Mouse (Mus musculus) small intestine, adult 2 months (tissue): ENCODE data around the gene Fdxacb1.

ENCODE experiments used
- CTCF ChIP-seq: fragments of 200-500 bp; IDR thresholded peaks from 2 replicates; pipeline ENCODE4 v1.5.1; 2012; ENCODE audit warnings: low read depth, mild to moderate bottlenecking, control low read depth, inconsistent platforms, low read length, moderate library complexity, mixed read lengths; ENCODE audit not compliant: insufficient replicate concordance, insufficient read length; ENCODE audit errors: extremely low read depth
- POLR2A ChIP-seq: fragments of 200-500 bp; IDR thresholded peaks from 2 replicates; pipeline ENCODE4 v1.6.1; 2012; ENCODE audit warnings: low read depth, mild to moderate bottlenecking, control low read depth, inconsistent platforms, low read length, moderate library complexity

GRCm38 (mm10) chr9:50732560-50732959, 35.5 kb upstream of the Fdxacb1 start:
- TF ChIP-seq POLR2A (no peak), CTCF (no peak)
